Mouse (Mus musculus) G1E (cell line): Measurements from ENCODE around the gene Cntnap1.

Experiments used
- CTCF ChIP-seq: IDR thresholded peaks from 2 replicates; pipeline ENCODE4 v1.5.1; 2012; ENCODE audit warnings: low read depth, low read length, inconsistent platforms, mixed read lengths
- POLR2AphosphoS5 ChIP-seq: IDR thresholded peaks from 2 replicates; pipeline ENCODE4 v1.6.1; 2012; ENCODE audit warnings: low read depth, low read length, inconsistent platforms; ENCODE audit not compliant: insufficient replicate concordance

- TF ChIP-seq CTCF = no peak
- no peak for TF ChIP-seq POLR2AphosphoS5
These were observed 50.5 kb downstream of the Cntnap1 start for GRCm38 (mm10) chr11:101220853-101221252.
